Mouse (Mus musculus): ENCODE data around the gene Gapdh. TPM values are rescaled to one million over a fixed set of nuclear protein-coding genes. Genes with fewer than 3 reads are reported as not detected.
A peak's percentile ranks its signal among the peaks of the same experiment; 100 is the strongest.

Gene Gapdh
- total and polyA plus RNA-seq, 2 experiments from 2014 or later, result 1,919 to 2,736 TPM

GRCm38 (mm10) chr6:125142436-125142835 lies 23.8 kb downstream of the Gapdh start:
- no peaks in the 10 kb centered on the region for H3K27me3 ChIP-seq (ENCODE audit: insufficient read depth, low read length)
- TF ChIP-seq CTCF (IDR thresholded peaks at IDR 0.05; ENCODE audit: low read depth), result no peak
- no peak overlapping the region for H3K4me2 ChIP-seq (ENCODE audit: low read depth, low read length)
- H3K4me1 ChIP-seq (ENCODE audit: insufficient read depth, low read length), result peaks cover 15% of the 10 kb centered on the region
- no peak overlapping the region for H3K4me3 ChIP-seq (ENCODE audit: low read length)
- no peak overlapping the region for H3K27ac ChIP-seq
- H3K9ac ChIP-seq (replicated peaks; ENCODE audit: low read length), result no peak overlapping the region
- WGBS, result 97% methylated on average over 8 of the region's 8 CpGs
- ATAC-seq (no peak), DNase-seq (ENCODE audit: low spot score) (no peak)
- no peaks in the 10 kb centered on the region for H3K9me3 ChIP-seq (ENCODE audit: low read length)
- H3K36me3 ChIP-seq (ENCODE audit: insufficient read depth, low read length), result peaks cover 40% of the 10 kb centered on the region

GRCm38 (mm10) chr6:125139747-125140146 lies 26.5 kb downstream of the Gapdh start:
- ATAC-seq, result no peak
- H3K4me1 ChIP-seq (ENCODE audit: insufficient read depth, low read length), result no peaks in the 10 kb centered on the region
- no peak for TF ChIP-seq CTCF (IDR thresholded peaks at IDR 0.05; ENCODE audit: low read depth)
- H3K27ac ChIP-seq, result no peak overlapping the region
- WGBS, result 89% methylated on average over 7 of the region's 7 CpGs
- no peaks in the 10 kb centered on the region for H3K27me3 ChIP-seq (ENCODE audit: insufficient read depth, low read length)
- H3K36me3 ChIP-seq (ENCODE audit: insufficient read depth, low read length), result peaks cover 60% of the 10 kb centered on the region
- no peak overlapping the region for H3K9ac ChIP-seq (replicated peaks; ENCODE audit: low read length)
- H3K4me2 ChIP-seq (ENCODE audit: low read depth, low read length), result no peak overlapping the region
- H3K9me3 ChIP-seq (ENCODE audit: low read length), result no peaks in the 10 kb centered on the region
- DNase-seq (ENCODE audit: low spot score), result no peak
- H3K4me3 ChIP-seq (ENCODE audit: low read length), result no peak overlapping the region

- no peak for ATAC-seq
- H3K27me3 ChIP-seq (ENCODE audit: insufficient read depth, low read length), result no peaks in the 10 kb centered on the region
- peaks cover 60% of the 10 kb centered on the region for H3K36me3 ChIP-seq (ENCODE audit: insufficient read depth, low read length)
- H3K4me2 ChIP-seq (ENCODE audit: low read depth, low read length), result no peak overlapping the region
- H3K27ac ChIP-seq, result no peak overlapping the region
- DNase-seq (ENCODE audit: low spot score), result peak; percentile 54
- no peak overlapping the region for H3K4me3 ChIP-seq (ENCODE audit: low read length)
- WGBS, result 83% methylated on average over 19 of the region's 19 CpGs
- H3K4me1 ChIP-seq (ENCODE audit: insufficient read depth, low read length), result peaks cover 6% of the 10 kb centered on the region; the same call in 1 of the 2 replicates
- TF ChIP-seq CTCF (IDR thresholded peaks at IDR 0.05; ENCODE audit: low read depth), result peak; percentile 66
- no peak overlapping the region for H3K9ac ChIP-seq (replicated peaks; ENCODE audit: low read length)
- no peaks in the 10 kb centered on the region for H3K9me3 ChIP-seq (ENCODE audit: low read length)
Measured at GRCm38 (mm10) chr6:125137002-125137671, 29.1 kb downstream of the Gapdh start.

GRCm38 (mm10) chr6:125132470-125132869 lies 33.8 kb downstream of the Gapdh start:
- Histone ChIP-seq H3K27ac (no peak overlapping the region), H3K4me2 (ENCODE audit: low read depth, low read length) (peak overlapping the region; percentile 71), H3K9me3 (ENCODE audit: low read length) (no peaks in the 10 kb centered on the region), H3K4me3 (ENCODE audit: low read length) (peak overlapping the region; percentile 76), H3K27me3 (ENCODE audit: insufficient read depth, low read length) (no peaks in the 10 kb centered on the region), H3K36me3 (ENCODE audit: insufficient read depth, low read length) (peaks cover 47% of the 10 kb centered on the region), H3K9ac (replicated peaks; ENCODE audit: low read length) (peak overlapping the region; percentile 80), H3K4me1 (ENCODE audit: insufficient read depth, low read length) (peaks cover 7% of the 10 kb centered on the region; the same call in 1 of the 2 replicates)
- TF ChIP-seq CTCF (IDR thresholded peaks at IDR 0.05; ENCODE audit: low read depth), result no peak
- WGBS, result 7% methylated on average over 11 of the region's 11 CpGs
- DNase-seq (ENCODE audit: low spot score), result no peak
- no peak for ATAC-seq

- TF ChIP-seq CTCF (IDR thresholded peaks at IDR 0.05; ENCODE audit: low read depth), result no peak
- Histone ChIP-seq H3K4me2 (ENCODE audit: low read depth, low read length) (peak within 1 kb of the TSS; percentile 71), H3K36me3 (ENCODE audit: insufficient read depth, low read length) (peaks cover 42% of the 10 kb centered on the region), H3K9me3 (ENCODE audit: low read length) (no peaks in the 10 kb centered on the region), H3K27ac (peak within 1 kb of the TSS; percentile 77), H3K4me3 (ENCODE audit: low read length) (peak within 1 kb of the TSS; percentile 76), H3K4me1 (ENCODE audit: insufficient read depth, low read length) (peaks cover 7% of the 10 kb centered on the region; the same call in 1 of the 2 replicates), H3K9ac (replicated peaks; ENCODE audit: low read length) (peak within 1 kb of the TSS; percentile 80), H3K27me3 (ENCODE audit: insufficient read depth, low read length) (no peaks in the 10 kb centered on the region)
- under 1% methylated on average over 66 of the region's 66 CpGs for WGBS
- DNase-seq (ENCODE audit: low spot score) (peak; percentile 98), ATAC-seq (peak; percentile 97)
Measured at GRCm38 (mm10) chr6:125131302-125132156, 34.7 kb downstream of the Gapdh start, which contains the start of gene Nop2. Gene Nop2, plus strand, starts transcription at chr6:125131909.

- no peak overlapping the region for H3K27ac ChIP-seq
- peaks cover 7% of the 10 kb centered on the region; the same call in 1 of the 2 replicates for H3K4me1 ChIP-seq (ENCODE audit: insufficient read depth, low read length)
- DNase-seq (ENCODE audit: low spot score), result no peak
- H3K36me3 ChIP-seq (ENCODE audit: insufficient read depth, low read length), result peaks cover 36% of the 10 kb centered on the region
- WGBS, result 83% methylated on average over 20 of the region's 20 CpGs
- H3K4me3 ChIP-seq (ENCODE audit: low read length), result no peak overlapping the region
- H3K27me3 ChIP-seq (ENCODE audit: insufficient read depth, low read length), result no peaks in the 10 kb centered on the region
- no peak for ATAC-seq
- no peaks in the 10 kb centered on the region for H3K9me3 ChIP-seq (ENCODE audit: low read length)
- no peak overlapping the region for H3K9ac ChIP-seq (replicated peaks; ENCODE audit: low read length)
- no peak for TF ChIP-seq CTCF (IDR thresholded peaks at IDR 0.05; ENCODE audit: low read depth)
- no peak overlapping the region for H3K4me2 ChIP-seq (ENCODE audit: low read depth, low read length)
Measured at GRCm38 (mm10) chr6:125129710-125130402, 36.4 kb downstream of the Gapdh start.

Measured in hindbrain, postnatal 0 days (tissue).